Mouse (Mus musculus) kidney, adult 2 months (tissue): ENCODE results near the gene Fars2. TPM values are rescaled to one million over a fixed set of nuclear protein-coding genes. Genes with fewer than 3 reads are reported as not detected.
A peak's percentile ranks its signal among the peaks of the same experiment; 100 is the strongest.

Experiments used
- DNase-seq: peaks from one replicate; pipeline ENCODE4 v3.0.0; 2021
- H3K27ac ChIP-seq: fragments of 200-500 bp; 2 replicates; pipeline ENCODE4 v1.5.1; 2012; ENCODE audit warnings: low read depth, low read length, control low read depth, inconsistent platforms; ENCODE audit not compliant: insufficient read depth
- H3K27me3 ChIP-seq: fragments of 200-500 bp; replicated peaks from 2 replicates; pipeline ENCODE4 v1.6.1; 2012; ENCODE audit warnings: mild to moderate bottlenecking, moderate library complexity, low read length, inconsistent platforms; ENCODE audit not compliant: control insufficient read depth, insufficient read depth
- H3K36me3 ChIP-seq: fragments of 200-500 bp; 2 replicates; pipeline ENCODE4 v1.6.1; 2012; ENCODE audit warnings: mild to moderate bottlenecking, moderate library complexity, low read length, inconsistent platforms; ENCODE audit not compliant: control insufficient read depth, insufficient read depth
- H3K4me1 ChIP-seq: fragments of 200-500 bp; 2 replicates; pipeline ENCODE4 v1.6.1; 2011; ENCODE audit warnings: low read length; ENCODE audit not compliant: control insufficient read depth, insufficient read depth
- H3K4me3 ChIP-seq: fragments of 200-500 bp; 2 replicates; pipeline ENCODE4 v1.5.1; 2011; ENCODE audit warnings: mild to moderate bottlenecking, low read depth, low read length, control low read depth; ENCODE audit not compliant: insufficient read depth
- CTCF ChIP-seq: fragments of 200-500 bp; conservative IDR thresholded peaks from 2 replicates; pipeline ENCODE4 v1.5.1; 2011; ENCODE audit warnings: low read depth, mild to moderate bottlenecking, control low read depth, low read length, moderate library complexity, mixed read lengths; ENCODE audit not compliant: insufficient read depth, insufficient read length
- POLR2A ChIP-seq: fragments of 200-500 bp; IDR thresholded peaks from one replicate; pipeline ENCODE4 v1.6.1; 2011; ENCODE audit warnings: low read depth, low read length, control low read depth
- WGBS: fragments of 180-500 bp; shearing (Covaris S2); methylation state at CpG from one replicate; pipeline ENCODE4 v1.1.7; 2018; 5-methylcytosine and 5-hydroxymethylcytosine counted together
- polyA plus RNA-seq: library from polyadenylated mRNA; depleted of rRNA; stranded (reverse); fragments of >200 nt; gene quantifications from 2 replicates; pipeline ENCODE4 v1.2.3, GENCODE M21; 2012

Fars2 gene
- polyA plus RNA-seq, 1 experiment = 99.1 TPM

- Histone ChIP-seq H3K36me3 (no peaks in the 10 kb centered on the region), H3K27me3 (no peaks in the 10 kb centered on the region), H3K4me1 (no peaks in the 10 kb centered on the region; the same call in 1 of the 2 replicates), H3K4me3 (no peak overlapping the region), H3K27ac (0 out of 2 replicates have a peak overlapping the region, but pooled peaks have one; percentile 19)
- no peak for TF ChIP-seq POLR2A
- no peak for TF ChIP-seq CTCF
- DNase-seq = peak; percentile 70
- WGBS = 58% methylated on average over 5 of the region's 5 CpGs
These were observed 412.3 kb downstream of the Fars2 start for GRCm38 (mm10) chr13:36529467-36530039.

GRCm38 (mm10) chr13:36530852-36531251, 413.6 kb downstream of the Fars2 start:
- no peak for DNase-seq
- Histone ChIP-seq H3K36me3 (no peaks in the 10 kb centered on the region), H3K4me3 (no peak overlapping the region), H3K27ac (no peak overlapping the region), H3K4me1 (no peaks in the 10 kb centered on the region; the same call in 1 of the 2 replicates), H3K27me3 (no peaks in the 10 kb centered on the region)
- TF ChIP-seq POLR2A = no peak
- TF ChIP-seq CTCF = no peak
- whole genome bisulfite sequencing = 95% methylated on average over 1 of the region's 1 CpGs

GRCm38 (mm10) chr13:36531893-36532292, 414.7 kb downstream of the Fars2 start:
- H3K4me1 ChIP-seq = no peaks in the 10 kb centered on the region; the same call in 1 of the 2 replicates
- DNase-seq = peak; percentile 8
- no peak overlapping the region for H3K4me3 ChIP-seq
- 56% methylated on average over 3 of the region's 3 CpGs for WGBS
- H3K27me3 ChIP-seq = no peaks in the 10 kb centered on the region
- TF ChIP-seq CTCF (no peak), POLR2A (no peak)
- no peak overlapping the region for H3K27ac ChIP-seq
- H3K36me3 ChIP-seq = no peaks in the 10 kb centered on the region

- Histone ChIP-seq H3K4me3 (no peak overlapping the region), H3K36me3 (no peaks in the 10 kb centered on the region), H3K27me3 (no peaks in the 10 kb centered on the region), H3K4me1 (no peaks in the 10 kb centered on the region; the same call in 1 of the 2 replicates), H3K27ac (no peak overlapping the region)
- TF ChIP-seq POLR2A (no peak), CTCF (no peak)
- DNase-seq = no peak
- 92% methylated on average over 5 of the region's 5 CpGs for WGBS
These were observed 415.9 kb downstream of the Fars2 start for GRCm38 (mm10) chr13:36533071-36533470.

GRCm38 (mm10) chr13:36533518-36533917, 416.3 kb downstream of the Fars2 start:
- DNase-seq = peak; percentile 8
- TF ChIP-seq CTCF (no peak), POLR2A (no peak)
- Histone ChIP-seq H3K4me3 (no peak overlapping the region), H3K27me3 (no peaks in the 10 kb centered on the region), H3K36me3 (no peaks in the 10 kb centered on the region), H3K4me1 (no peaks in the 10 kb centered on the region; the same call in 1 of the 2 replicates), H3K27ac (no peak overlapping the region)
- WGBS = 63% methylated on average over 7 of the region's 7 CpGs

- TF ChIP-seq POLR2A (no peak), CTCF (no peak)
- no peaks in the 10 kb centered on the region for H3K27me3 ChIP-seq
- H3K36me3 ChIP-seq = no peaks in the 10 kb centered on the region
- no peak overlapping the region for H3K27ac ChIP-seq
- H3K4me1 ChIP-seq = no peaks in the 10 kb centered on the region; the same call in 1 of the 2 replicates
- DNase-seq = peak; percentile 65
- H3K4me3 ChIP-seq = no peak overlapping the region
- 71% methylated on average over 8 of the region's 8 CpGs for WGBS
These were observed 416.8 kb downstream of the Fars2 start for GRCm38 (mm10) chr13:36533966-36534540.

- Histone ChIP-seq H3K36me3 (no peaks in the 10 kb centered on the region), H3K27ac (no peak overlapping the region), H3K4me1 (no peaks in the 10 kb centered on the region), H3K4me3 (no peak overlapping the region), H3K27me3 (no peaks in the 10 kb centered on the region)
- TF ChIP-seq CTCF (no peak), POLR2A (no peak)
- WGBS = 84% methylated on average over 3 of the region's 3 CpGs
- no peak for DNase-seq
These were observed 420.4 kb downstream of the Fars2 start for GRCm38 (mm10) chr13:36537580-36537979.
